Mouse (Mus musculus) midbrain, embryonic 11.5 days (tissue): Measurements from ENCODE around the gene Ticrr. TPM values are rescaled to one million over a fixed set of nuclear protein-coding genes. Genes with fewer than 3 reads are reported as not detected.

Experiments
- ATAC-seq: fragments of 200-750 bp; cut with Nextera tagmentation; 2 replicates; pipeline ENCODE4 v1.8.0; 2017; ENCODE audit warnings: moderate TSS enrichment, moderate library complexity; ENCODE audit not compliant: low FRiP score
- DNase-seq: peaks from one replicate; pipeline ENCODE4 v3.0.0; 2015; ENCODE audit warnings: low spot score; ENCODE audit errors: missing footprints
- H3K27ac ChIP-seq: fragments of 300-500 bp; sonication (generic); 2 replicates; pipeline ENCODE4 v1.5.1; 2014; ENCODE audit warnings: low read depth, low read length
- H3K27me3 ChIP-seq: fragments of 300-500 bp; sonication (generic); 2 replicates; pipeline ENCODE4 v1.6.1; 2014; ENCODE audit warnings: mild to moderate bottlenecking, low read length, moderate library complexity, mixed read lengths; ENCODE audit not compliant: control insufficient read depth, insufficient read depth
- H3K36me3 ChIP-seq: fragments of 300-500 bp; sonication (generic); 2 replicates; pipeline ENCODE4 v1.6.1; 2014; ENCODE audit warnings: mild to moderate bottlenecking, low read length, moderate library complexity, mixed read lengths; ENCODE audit not compliant: control insufficient read depth, insufficient read depth
- H3K4me1 ChIP-seq: fragments of 300-500 bp; sonication (generic); 2 replicates; pipeline ENCODE4 v1.6.1; 2014; ENCODE audit warnings: low read length; ENCODE audit not compliant: control insufficient read depth, insufficient read depth
- H3K4me2 ChIP-seq: fragments of 300-500 bp; sonication (generic); 2 replicates; pipeline ENCODE4 v1.6.1; 2014; ENCODE audit warnings: mild to moderate bottlenecking, moderate library complexity
- H3K4me3 ChIP-seq: fragments of 300-500 bp; sonication (generic); 2 replicates; pipeline ENCODE4 v1.5.1; 2014; ENCODE audit warnings: low read depth, low read length
- H3K9ac ChIP-seq: fragments of 300-500 bp; sonication (generic); 2 replicates; pipeline ENCODE4 v1.6.1; 2014; ENCODE audit warnings: low read length
- H3K9me3 ChIP-seq: fragments of 300-500 bp; sonication (generic); 2 replicates; pipeline ENCODE4 v1.6.1; 2016; ENCODE audit warnings: low read length; ENCODE audit not compliant: control insufficient read depth
- WGBS: fragments of 180-500 bp; shearing (Covaris S2); extraction: QIAGEN DNeasy Blood & Tissue Kit; methylation state at CpG from one replicate; pipeline ENCODE4 v1.1.7; 2014; 5-methylcytosine and 5-hydroxymethylcytosine counted together
- polyA plus RNA-seq: library from polyadenylated mRNA; unstranded; fragments of >200 nt; fragmentation: Nextera tagmentation; extraction: Ambion mirVana; gene quantifications from 2 replicates; pipeline ENCODE4 v1.2.1, GENCODE M21; 2014

The Ticrr gene
- polyA plus RNA-seq, 1 experiment from 2014 or later, result 16.0 TPM

DNA sequence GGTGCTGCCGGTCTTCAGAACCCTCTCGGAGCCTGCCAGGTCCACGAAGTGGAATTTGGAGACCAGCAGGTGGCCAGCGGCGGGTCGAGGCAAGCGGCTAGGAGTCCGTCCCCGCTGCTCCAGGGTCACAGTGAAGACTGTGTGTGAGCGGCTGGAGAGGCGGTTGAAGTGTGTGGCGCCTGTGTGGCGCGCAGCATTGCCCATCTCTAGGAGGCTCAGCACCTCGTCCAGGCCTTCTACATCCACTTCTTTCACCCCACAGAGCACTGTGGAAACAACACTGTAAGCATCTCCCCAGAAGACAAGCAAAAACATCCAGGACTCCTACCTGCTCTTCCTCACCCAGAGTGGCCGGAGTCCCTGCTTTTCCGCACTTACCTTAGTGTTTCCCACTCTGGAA is 50.8 kb downstream of the Ticrr start:
- 0 out of 2 replicates have a peak, but pooled peaks have one; percentile 8 for ATAC-seq
- H3K27ac ChIP-seq, result no peak overlapping the region
- H3K4me2 ChIP-seq, result peak overlapping the region; percentile 62
- H3K36me3 ChIP-seq, result no peaks in the 10 kb centered on the region
- peaks cover 9% of the 10 kb centered on the region; the same call in 1 of the 2 replicates for H3K4me1 ChIP-seq
- no peaks in the 10 kb centered on the region for H3K9me3 ChIP-seq
- no peak for DNase-seq
- peak overlapping the region; percentile 38; the same call in 1 of the 2 replicates for H3K4me3 ChIP-seq
- H3K9ac ChIP-seq, result peak overlapping the region; percentile 55; the same call in 1 of the 2 replicates
- 19% methylated on average over 17 of the region's 17 CpGs for WGBS
- H3K27me3 ChIP-seq, result peaks cover 10% of the 10 kb centered on the region; the same call in 1 of the 2 replicates

DNA sequence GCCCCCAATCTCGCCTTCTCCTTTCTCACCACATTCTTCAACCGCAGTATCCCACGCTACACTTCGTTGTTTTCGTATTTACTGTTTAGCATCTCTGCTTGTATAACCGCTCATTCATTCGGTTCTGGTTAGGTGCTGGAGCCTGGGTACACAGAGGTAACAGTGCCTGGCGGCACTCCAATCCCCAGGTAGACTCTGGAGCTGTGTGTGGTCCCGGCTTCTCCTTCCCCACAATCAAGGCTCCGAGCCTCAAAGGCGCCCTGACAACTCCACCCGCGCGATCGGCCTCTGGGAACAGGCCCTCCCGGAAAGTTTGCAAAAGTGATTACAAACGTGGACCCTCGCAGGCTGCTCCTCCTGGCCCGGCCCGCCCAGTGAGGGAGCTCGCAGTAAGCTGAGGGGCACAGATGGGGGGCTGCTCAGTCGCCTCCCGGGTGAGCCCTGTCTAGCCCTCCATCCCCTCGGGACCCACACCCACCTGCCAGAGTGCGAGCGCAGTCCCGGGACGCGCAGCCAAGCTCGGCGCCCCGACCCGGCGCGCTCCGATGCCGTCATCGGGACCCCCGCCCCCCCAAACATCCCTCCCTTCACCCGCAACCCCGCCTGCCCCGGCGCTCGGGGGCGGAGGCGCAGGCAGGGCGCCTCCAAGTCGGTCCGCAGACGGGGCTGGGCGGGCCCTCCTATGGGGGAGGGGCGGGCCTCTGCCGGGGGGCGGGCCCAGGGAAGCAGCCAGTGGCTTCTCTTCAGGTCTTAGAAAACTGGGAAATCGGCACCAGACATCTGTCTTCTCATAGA is 55.4 kb downstream of the Ticrr start, which contains the start of gene Kif7:
TSS of gene Kif7 (minus strand) at position 534 of the 795 bp plus-strand sequence.
- peaks cover 9% of the 10 kb centered on the region for H3K4me1 ChIP-seq
- H3K4me3 ChIP-seq, result peak within 1 kb of the TSS; percentile 68
- H3K9ac ChIP-seq, result peak within 1 kb of the TSS; percentile 75
- DNase-seq, result peak; percentile 98
- peak within 1 kb of the TSS; percentile 48 for H3K27ac ChIP-seq
- WGBS, result under 1% methylated on average over 42 of the region's 55 CpGs
- ATAC-seq, result peak; percentile 93
- no peaks in the 10 kb centered on the region for H3K9me3 ChIP-seq
- peak within 1 kb of the TSS; percentile 81 for H3K4me2 ChIP-seq
- no peaks in the 10 kb centered on the region for H3K36me3 ChIP-seq
- peaks cover 9% of the 10 kb centered on the region; the same call in 1 of the 2 replicates for H3K27me3 ChIP-seq

DNA sequence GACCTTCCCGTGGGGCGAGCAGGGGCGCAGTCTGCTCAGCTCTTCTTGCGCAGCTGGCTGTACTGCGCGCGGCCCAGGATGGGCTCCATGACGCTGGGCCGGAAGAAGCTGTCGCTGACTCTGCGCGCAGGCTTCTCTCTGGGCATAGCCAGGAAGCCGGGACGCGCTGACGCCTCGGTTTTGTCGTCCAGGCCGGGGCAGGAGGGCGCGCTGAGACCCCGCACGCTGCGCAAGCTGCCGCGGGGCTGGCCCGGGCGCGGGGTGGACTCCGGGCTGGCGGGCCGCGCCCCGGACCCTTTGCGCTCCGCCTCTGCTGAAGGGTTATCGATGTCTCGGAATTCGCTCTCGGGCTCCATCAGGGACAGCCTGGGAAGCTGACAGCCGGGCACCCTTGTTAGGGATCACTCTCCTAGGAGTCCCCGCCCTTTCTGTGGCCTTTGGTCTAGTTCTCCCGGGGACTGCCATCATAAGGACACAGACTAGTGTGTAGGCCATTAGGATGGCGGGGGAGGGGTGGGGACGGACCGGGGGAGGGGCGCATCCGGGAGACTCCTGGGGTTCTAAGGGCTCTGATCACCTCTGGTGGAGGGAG is 61.5 kb downstream of the Ticrr start:
- H3K36me3 ChIP-seq, result no peaks in the 10 kb centered on the region
- peaks cover 5% of the 10 kb centered on the region for H3K4me1 ChIP-seq
- H3K4me3 ChIP-seq, result peak overlapping the region; percentile 54
- peak overlapping the region; percentile 70 for H3K9ac ChIP-seq
- peak; percentile 78 for ATAC-seq
- DNase-seq, result peak; percentile 93
- WGBS, result under 1% methylated on average over 46 of the region's 48 CpGs
- H3K4me2 ChIP-seq, result peak overlapping the region; percentile 82
- no peaks in the 10 kb centered on the region for H3K9me3 ChIP-seq
- H3K27me3 ChIP-seq, result peaks cover 23% of the 10 kb centered on the region
- no peak overlapping the region for H3K27ac ChIP-seq

DNA sequence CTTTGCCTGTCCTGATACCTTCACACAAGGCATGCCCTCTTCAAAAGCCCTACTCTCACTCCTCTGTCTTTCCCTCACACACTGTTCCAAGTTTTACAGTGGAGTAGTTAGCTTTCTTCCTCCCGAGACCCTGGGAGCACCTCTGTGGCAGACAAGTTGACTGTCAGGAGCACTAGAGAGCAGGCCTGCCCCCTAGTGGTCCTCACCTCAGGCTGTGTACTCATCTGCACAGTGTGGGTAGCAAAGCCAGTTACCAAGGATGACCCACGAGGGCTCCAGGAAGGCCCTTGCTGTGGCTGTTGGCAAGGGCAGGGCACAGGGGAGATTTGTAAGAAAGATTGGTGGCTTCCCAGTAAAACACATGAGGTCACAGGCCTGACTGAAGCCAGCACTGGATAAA is 67.1 kb downstream of the Ticrr start:
- H3K27me3 ChIP-seq, result peaks cover 14% of the 10 kb centered on the region
- no peak; the same call in 1 of the 2 replicates for ATAC-seq

DNA sequence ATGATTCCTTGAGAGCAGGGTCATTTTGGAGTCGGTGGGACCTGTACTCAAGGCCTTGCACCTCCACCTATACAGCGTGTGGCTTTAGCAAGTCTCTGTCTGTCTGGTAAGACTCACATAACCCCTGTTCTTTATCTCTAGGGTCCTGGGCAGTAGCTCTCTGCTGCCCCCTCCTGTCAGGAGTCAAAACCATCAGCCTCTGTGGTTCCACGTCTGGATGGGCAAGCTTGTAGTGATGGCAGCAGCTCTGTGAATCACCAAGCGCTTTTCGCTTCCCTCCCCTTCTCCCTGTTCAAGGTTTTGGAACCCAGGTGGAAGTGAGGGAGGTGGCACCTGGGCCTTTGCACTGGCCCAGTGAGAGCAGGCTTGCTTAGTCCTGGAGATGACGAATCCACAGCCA is 68.2 kb downstream of the Ticrr start:
- no peak for ATAC-seq
- Histone ChIP-seq H3K9ac (no peak overlapping the region), H3K9me3 (no peaks in the 10 kb centered on the region), H3K27ac (no peak overlapping the region), H3K27me3 (peaks cover 4% of the 10 kb centered on the region; the same call in 1 of the 2 replicates), H3K36me3 (no peaks in the 10 kb centered on the region), H3K4me2 (no peak overlapping the region), H3K4me1 (no peaks in the 10 kb centered on the region), H3K4me3 (no peak overlapping the region)
- 30% methylated on average over 6 of the region's 6 CpGs for WGBS
- DNase-seq, result peak; percentile 94

More for the DNA sequence above, 67.1 kb downstream of the Ticrr start:
- Histone ChIP-seq H3K36me3 (no peaks in the 10 kb centered on the region), H3K9ac (no peak overlapping the region), H3K9me3 (no peaks in the 10 kb centered on the region), H3K4me3 (no peak overlapping the region), H3K4me1 (no peaks in the 10 kb centered on the region), H3K4me2 (no peak overlapping the region), H3K27ac (no peak overlapping the region)
- DNase-seq, result peak; percentile 87
- WGBS, result 27% methylated on average over 2 of the region's 2 CpGs

DNA sequence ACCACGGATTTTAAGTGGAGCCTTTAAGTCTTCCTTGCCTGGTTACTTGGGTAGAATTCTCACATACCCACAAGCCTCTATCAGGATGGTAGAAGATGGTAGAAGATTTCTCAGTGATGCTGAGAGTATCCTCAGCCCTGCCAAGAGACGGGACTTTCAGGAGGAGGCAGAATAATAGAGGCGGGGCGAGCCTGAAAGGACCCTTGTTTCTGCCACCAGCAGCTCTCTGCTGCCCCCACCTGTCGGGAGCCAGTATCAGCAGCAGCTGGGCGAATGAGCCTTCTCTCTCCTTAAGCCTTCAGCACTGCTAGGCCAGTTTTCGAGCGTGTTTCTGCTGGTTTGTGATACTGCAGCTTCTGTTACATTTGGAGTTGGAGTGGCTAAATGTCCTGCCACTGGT is 69.2 kb downstream of the Ticrr start:
- H3K36me3 ChIP-seq, result no peaks in the 10 kb centered on the region
- peaks cover 3% of the 10 kb centered on the region; the same call in 1 of the 2 replicates for H3K27me3 ChIP-seq
- H3K27ac ChIP-seq, result no peak overlapping the region
- no peak overlapping the region for H3K4me3 ChIP-seq
- DNase-seq, result peak; percentile 98
- ATAC-seq, result peak; percentile 47; the same call in 1 of the 2 replicates
- H3K9ac ChIP-seq, result no peak overlapping the region
- WGBS, result 7% methylated on average over 8 of the region's 8 CpGs
- H3K9me3 ChIP-seq, result no peaks in the 10 kb centered on the region
- no peaks in the 10 kb centered on the region for H3K4me1 ChIP-seq
- no peak overlapping the region for H3K4me2 ChIP-seq

DNA sequence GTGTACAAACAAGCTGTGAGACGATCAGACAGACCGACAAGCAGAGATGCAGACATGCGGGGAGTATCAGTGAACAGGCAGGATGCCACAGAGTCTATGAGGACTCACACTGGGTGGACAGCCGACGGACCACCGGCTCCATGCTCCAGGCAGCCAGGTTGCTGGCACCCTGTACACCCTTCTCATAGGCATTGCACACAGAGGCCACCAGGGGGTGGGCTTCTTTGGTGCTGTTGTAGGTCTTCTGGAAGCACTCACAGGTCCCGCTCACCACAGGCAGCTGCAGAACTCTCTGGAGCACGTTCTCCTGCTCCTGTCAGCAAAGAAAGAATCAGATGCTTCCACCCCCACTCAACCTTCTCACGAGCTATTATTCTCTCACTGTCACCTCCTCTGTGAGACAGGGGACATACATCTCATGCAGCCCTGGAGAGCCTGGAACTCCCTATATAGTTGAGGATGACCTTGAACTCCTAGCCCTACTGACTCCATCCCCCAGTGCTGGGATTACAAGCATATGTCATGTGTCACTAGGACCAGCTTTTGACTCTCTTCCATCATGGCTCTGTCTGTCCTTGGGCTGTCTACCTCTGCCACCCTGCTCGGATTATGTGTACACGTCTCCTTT is 69.9 kb downstream of the Ticrr start:
- Histone ChIP-seq H3K36me3 (no peaks in the 10 kb centered on the region), H3K4me1 (no peaks in the 10 kb centered on the region), H3K27ac (no peak overlapping the region), H3K9ac (no peak overlapping the region), H3K4me3 (no peak overlapping the region), H3K27me3 (peaks cover 3% of the 10 kb centered on the region; the same call in 1 of the 2 replicates), H3K4me2 (no peak overlapping the region), H3K9me3 (no peaks in the 10 kb centered on the region)
- 71% methylated on average over 11 of the region's 11 CpGs for WGBS
- DNase-seq (no peak), ATAC-seq (peak; percentile 54; the same call in 1 of the 2 replicates)

DNA sequence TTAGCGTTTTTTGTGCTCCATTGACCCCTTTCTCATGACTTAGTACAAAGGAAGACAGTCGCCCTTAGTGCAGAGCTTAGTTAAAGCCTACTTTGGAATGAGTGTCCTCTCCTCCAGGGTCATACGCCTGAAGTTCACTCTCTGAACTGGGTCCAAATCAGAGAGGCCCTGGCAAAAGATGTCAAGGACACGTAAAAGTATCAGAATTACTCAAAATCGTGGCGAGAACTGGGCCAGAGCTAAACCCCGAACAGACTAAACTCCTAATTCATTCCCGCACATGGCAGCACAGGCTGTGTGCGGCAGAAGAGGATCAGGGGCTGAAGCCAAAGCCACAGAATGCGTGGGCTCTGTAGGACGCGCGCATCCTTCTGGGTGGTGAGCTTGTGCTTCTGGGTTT is 71.4 kb downstream of the Ticrr start:
- WGBS, result 69% methylated on average over 13 of the region's 13 CpGs
- Histone ChIP-seq H3K36me3 (no peaks in the 10 kb centered on the region), H3K4me2 (no peak overlapping the region), H3K4me1 (no peaks in the 10 kb centered on the region), H3K27me3 (peaks cover 3% of the 10 kb centered on the region; the same call in 1 of the 2 replicates), H3K27ac (no peak overlapping the region), H3K9ac (no peak overlapping the region), H3K4me3 (no peak overlapping the region), H3K9me3 (no peaks in the 10 kb centered on the region)
- no peak for ATAC-seq
- peak; percentile 61 for DNase-seq
